Mouse (Mus musculus) frontal cortex, postnatal 36 days (tissue): Measurements from ENCODE around the gene Mef2a.

Experiments
- DNase-seq, 2 experiments: peaks; one replicate each; pipeline ENCODE4 v3.0.0; 2022; ENCODE audit warnings: low spot score in 2 of 2

Gene Mef2a

DNA sequence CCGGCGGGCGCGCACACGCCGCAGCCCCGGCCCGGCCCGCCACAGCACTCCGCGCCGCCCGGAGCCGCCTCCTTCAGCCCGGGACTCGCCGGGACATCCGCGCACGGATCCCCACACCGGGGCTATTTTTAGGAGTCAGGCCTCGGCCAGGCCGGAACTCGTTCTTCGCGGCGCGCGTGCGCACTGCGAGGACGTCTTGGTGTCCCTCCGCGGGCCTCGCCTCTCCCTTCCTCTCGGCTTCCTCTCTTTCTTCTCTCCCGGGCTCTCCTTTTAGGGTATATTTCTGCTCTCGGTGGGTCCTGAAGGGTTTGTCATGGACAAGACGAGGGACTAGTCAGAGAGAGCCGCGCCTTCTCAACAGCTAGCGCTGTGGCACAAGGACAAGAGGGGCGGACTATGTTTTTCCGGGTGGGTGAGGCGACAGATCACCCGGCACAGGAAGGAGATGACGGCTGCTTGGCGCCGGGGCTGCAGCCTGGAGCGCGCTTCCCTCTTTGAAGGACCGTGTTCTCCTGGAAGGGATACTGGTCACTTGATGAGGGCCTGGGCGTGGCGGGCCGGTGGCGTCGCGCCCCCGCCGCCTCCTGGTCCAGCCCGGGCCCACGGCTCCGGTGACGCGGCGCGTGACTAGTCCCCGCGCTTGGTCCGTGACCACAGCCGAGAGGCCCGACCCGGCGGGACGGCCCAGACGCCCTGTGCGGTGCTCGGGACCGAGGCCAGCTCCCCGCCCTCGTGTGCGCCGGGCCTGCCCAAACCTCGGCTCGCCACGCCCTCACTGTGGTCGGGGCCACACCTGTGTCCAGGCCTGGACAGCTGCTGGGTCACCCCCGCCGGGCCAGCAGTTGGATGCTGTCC, at the start of gene Mef2a:
Gene Mef2a, minus strand, starts transcription at position 130 of the 855 bp plus-strand sequence.
- peak; percentile 96 to 97 for DNase-seq

DNA sequence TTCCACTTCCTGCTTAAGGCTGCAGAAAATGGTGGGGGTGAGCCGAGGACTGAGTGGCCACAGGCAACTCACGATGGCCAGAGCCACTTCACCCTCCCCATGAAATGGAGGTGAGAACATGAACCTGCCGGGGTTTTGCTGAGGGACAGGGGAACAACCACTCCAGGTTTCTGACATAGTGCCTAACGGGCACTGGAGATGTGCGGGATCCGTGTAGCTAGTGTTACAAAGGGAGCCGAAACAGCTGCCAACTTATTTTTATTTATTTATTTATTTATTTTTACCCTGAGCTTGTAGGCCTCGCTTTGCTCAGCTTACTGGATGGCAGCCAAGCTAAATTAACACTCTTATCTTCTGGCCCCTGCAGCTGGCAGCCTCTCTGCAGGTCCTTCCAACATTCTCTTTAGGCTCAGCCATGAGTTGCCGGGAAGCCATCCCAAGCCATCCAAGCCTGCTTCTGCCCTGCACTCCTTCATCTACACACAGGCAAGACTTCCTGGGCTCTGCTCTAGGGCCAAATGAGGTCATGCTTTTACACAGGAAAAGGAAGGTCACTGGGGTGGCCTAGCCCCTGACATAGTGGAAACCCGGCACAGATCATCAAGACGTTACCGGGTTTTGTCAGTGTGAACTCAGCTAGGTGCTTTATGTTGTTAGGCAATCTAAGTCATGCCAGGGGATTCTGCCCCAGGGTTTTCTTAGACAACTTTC, 49.0 kb upstream of the Mef2a start:
- peak in 1 of 2 experiments; percentile 45 for DNase-seq

DNA sequence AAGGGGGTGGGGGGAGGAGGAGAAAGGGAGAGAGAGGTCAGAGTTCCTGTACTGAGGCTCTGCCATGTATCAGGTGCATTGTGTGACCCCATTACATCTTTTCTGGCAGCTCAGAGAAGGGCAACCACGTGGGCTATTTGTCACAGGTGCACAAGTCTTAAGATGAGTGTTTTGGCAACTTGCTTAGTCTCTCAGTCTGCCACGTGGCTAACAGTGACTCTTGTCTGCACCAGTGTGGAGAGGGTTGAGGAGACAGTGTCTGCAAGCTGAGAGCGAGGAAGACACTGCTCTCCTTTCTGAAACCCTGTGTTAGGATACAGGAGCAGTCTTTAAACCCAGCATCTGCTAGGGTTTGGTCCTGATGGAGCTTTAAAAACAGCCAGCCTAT, 48.4 kb upstream of the Mef2a start:
- DNase-seq: peak in 1 of 2 experiments; percentile 11

DNA sequence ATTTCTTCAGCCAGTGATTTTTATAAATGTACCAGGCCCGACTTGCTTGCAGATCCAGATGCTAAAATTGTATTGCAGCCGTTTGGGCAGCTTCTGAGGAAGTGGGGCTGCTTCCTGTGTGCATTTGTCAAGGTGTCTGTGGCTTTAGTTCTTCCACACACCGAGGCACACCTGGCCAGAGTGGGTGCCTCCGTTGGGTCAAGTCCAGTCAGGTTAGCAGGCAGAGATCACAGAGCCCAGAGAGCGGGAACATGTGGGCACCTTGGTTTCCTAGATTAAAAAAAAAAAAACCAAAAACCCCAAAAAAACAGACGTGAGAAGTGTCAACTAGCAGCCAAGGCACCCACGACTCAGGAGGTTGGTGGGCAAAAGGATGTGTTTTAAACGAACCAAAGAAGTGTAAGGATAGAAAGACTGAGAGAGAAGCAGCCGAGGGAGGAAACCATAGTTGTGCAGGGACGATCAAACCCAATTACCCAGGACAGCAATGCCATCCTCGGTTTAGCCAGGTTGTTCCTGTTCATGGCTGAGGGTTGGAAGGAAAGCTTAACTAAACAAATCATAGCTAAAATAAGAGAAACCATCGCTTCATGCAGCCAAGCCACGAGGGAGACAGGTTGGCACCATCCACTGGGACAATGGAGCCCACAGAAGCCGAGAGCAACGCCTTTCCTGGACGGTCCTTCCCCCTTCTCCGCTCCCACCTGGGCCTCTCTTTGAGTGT, 47.1 kb upstream of the Mef2a start:
- no peak for DNase-seq

DNA sequence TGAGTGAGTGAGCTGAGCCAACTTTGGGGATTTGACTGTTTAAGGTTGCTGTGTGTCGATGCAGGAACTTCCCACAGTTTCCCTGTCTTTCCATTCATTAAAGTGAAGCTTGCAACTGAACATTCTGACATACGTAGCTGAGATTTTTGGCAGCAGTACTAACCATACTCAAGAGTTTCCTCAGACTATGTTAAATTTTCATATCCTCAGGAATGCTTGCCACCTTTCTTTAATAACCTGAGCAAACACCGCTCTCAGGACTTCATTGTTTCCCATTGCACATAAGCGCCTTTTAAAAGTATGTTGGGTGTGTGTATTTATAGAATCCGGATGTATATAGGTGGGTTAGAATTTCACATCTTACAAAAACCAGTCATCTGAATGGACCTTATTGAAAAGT, 45.5 kb upstream of the Mef2a start:
- DNase-seq: no peak

DNA sequence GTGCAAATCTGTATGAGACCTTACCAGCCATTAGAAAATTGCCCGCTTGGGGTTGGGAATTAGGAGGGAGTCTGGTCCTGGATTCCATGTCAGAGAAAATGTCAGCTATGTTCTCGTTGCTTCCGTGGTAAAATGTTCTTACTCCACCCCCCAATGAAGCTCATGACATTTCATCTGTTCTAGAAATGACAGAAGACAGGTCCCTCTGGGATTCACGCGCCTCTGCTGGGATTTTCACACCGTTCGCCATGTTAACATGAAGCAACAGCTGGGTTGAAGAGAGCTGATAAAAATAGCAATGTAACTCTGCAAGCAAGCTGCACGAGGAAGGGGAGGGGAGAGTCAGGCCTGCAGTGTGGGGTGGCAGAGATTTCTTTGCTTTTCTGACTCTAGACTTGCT, 42.1 kb upstream of the Mef2a start:
- DNase-seq: peak; percentile 47 to 73

DNA sequence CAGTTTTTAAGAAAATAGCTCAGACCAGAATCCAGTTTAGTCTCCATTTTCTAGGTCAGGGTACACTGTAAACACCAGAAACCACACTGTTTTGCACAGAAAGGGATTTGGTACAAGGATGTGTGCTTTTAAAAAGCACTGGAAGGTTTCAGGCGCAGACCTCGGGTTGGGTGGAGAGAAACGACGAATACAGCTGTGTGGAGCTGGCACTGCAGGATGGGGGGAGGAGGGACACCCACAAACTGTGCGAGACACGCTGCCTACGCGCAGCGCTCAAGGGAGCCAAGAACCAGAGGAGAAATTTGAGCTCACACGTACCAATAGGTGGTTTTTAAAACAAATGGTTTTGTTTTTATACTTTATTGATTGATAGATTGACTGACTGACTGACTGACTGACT, 40.0 kb upstream of the Mef2a start:
- peak; percentile 52 to 59 for DNase-seq

DNA sequence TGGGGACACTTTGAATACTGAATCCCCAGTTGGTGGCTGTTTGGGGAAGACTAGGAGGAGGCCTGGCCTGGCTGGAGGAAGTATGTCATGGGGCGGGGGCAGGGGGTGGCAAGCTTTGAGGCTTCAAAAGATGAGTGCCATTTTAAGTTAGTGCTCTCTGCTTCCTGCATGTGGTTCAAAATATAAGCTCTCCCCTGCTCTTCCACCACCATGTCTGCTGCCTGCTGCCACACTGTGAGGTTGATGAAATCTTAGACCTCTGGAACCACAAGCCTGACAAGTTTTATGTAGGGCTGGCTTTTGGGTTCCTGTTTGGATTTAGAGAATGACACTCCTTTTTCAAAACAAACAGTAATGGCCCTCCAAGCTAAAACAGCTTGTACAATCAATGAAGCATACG, 34.4 kb upstream of the Mef2a start:
- no peak for DNase-seq

DNA sequence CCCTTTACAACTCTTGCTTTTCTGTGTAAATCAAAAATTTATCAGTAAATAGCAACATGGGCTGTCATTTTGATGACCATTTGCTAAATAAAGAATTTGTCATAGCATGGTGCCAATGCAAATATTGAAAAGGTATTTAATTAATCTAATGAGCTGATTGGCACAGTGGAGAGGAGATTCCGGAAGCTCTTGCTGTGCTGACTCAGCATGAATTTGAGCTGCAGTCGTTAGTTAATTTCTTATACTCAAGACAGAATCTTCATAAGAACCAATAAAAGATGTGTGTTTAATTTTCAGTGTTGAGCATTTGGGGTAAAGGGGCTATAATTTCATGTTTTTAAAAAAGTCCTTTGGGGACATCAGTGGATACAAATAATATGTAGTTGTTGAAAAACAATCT, 31.5 kb upstream of the Mef2a start:
- no peak for DNase-seq

DNA sequence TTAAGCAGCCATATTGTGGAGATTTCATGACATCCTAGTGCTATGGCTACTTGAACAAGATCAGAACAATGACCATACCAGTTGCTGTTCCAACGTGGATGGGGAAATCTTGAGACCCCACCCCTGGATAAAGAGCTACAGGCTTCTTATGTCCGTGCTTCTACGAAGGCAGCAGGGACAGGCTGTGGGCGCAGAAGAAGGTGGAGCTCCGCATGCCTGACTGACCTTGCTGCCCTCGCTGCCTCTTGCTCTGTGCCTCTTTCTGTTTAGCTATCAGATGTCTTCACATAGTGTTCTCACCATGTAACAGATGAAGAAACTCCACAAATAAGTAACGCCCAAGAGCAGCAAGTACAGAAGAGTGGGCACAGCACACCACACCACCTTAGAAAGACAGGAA, 29.7 kb upstream of the Mef2a start:
- no peak for DNase-seq

DNA sequence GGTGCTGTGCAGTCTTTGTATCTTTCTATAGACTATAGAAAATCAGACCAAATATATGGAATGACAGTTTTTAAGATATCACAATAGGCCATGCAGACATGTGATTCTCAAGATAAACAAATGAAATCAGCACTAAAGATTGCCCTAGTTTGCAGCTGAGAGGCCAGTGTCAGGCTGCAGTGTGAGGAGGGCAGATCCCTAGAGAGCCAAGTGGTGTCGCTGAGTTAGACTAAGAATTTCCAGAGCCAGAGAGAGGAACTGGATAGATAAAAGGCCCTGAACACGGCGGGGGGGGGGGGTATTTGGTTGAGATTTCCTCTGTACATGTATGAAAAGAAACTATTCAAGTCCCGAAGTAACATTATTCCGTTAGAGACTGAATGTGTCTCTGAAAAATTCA, 28.7 kb upstream of the Mef2a start:
- no peak for DNase-seq

DNA sequence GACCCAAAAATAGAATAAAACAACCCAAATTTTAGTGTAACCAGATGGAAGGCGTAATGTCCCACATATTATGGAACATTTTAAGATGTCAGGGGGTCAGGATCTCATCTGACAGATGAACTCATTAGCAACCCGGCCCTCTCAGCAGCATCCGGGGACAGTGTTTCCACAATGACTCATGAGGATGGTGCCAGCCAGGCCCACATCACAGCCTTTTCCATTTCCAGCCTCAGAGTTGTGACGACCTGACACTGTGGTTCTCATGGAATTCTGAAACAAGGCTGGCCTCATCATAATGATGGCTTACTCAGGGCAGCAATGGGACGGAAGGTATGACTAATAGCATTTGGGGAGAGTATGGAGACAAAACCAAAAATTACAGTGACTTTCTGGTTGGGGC, 18.1 kb upstream of the Mef2a start:
- DNase-seq: peak; percentile 23 to 31

DNA sequence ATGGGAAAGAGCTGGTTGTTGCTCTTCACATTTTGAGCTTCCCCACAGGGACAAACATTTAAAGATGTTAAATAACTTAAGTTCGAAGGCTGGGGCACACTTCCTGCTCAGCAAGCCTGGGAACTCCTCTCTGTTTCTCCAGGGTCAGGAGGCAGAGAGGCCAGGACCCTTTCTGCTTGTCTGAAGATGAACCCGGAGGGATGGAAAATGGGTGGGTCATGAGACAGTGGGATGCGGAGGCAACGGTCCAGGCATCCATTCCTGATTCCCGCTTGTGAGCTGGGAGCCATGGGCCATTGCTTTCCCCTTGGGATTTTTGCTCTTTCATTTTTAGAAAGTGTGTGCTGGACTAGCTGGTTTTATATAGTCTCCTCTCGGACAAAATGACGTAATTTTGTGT, 17.4 kb upstream of the Mef2a start:
- no peak for DNase-seq

DNA sequence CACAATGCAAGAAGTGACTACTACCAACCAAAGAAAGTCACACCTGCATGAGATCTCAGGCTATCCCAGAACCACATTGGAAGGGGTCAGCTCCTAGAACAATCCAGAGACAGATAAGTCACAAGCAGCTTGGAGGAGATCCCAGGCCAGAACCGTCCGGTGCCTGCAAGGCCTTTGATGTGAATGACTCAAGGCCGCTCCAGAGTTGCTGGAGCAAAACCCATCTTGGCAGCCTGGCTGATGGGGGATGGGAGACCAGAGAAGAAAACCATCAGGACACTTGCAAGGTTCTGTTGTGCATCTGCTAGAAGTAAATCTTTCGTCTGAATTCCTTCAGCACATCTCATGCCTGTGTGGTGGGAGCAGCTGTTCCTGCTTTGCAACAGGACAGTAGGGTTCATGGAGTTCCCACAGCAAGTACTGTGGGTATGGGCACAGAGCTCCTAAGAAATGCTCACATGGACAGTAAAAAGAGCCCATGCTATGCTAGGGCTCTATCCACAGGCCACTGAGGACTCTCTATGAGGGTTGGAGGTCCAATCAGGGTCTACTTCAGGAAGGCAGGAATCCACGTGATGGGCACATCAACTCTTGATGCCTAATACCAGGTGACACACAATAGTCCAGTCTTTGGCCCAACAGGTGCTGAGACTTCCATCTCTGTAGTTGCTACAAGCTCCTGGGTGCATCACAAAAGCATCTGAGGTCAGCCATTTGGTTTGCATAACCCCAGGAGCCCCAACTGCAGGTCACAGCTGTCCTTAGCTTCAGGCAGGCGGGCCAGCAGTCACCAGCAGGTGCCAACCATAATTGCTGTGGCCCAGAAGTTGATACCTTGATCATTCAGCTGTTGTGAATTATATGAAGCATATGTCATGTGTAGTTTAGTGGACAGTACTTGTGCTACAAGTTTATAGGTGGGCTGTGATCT, 12.5 kb upstream of the Mef2a start:
- DNase-seq: no peak

DNA sequence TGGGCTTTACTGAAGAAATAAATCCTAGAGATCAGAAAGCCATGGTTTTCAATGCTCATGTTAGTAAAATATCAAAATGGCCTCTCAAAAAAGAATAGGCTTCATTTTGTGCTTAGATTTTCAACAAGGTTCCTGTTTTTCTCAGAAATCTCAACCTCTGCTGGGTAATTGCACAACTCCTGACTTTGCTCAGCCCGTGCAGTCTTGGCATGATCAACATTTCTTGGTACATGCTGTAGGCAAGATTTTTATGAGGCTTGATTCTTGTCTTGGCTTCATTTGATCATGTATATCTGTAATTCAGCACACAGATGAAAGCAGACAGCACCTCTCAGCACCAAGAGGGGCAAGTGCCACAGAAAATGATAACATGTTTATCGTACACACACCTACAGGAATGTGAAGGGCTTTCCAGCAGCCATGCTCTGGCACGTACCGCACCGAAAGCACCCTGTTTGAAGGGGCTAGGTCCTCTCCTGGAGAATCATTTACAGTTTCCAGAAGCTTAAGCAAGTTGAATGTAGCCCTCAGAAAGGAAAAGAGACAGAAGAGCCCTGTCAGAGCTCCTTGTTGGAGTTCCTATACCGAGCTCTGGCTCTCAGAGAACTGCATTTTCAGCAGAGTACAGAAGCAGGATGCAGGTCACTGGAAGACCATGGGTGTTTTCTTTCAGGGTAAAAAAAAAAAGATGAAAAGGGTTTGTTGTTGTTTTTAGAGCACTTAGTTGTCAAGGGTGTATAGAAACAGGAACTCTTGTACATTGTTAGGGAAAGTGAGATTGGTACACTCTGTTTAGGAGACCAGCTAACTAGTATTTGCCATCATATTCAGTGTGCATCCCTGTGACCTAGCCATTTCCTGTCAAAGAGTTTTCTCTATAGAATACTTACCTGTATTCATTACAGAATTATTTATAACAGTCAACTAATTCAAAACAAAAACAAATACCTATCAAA, 7.8 kb upstream of the Mef2a start:
- DNase-seq: no peak

DNA sequence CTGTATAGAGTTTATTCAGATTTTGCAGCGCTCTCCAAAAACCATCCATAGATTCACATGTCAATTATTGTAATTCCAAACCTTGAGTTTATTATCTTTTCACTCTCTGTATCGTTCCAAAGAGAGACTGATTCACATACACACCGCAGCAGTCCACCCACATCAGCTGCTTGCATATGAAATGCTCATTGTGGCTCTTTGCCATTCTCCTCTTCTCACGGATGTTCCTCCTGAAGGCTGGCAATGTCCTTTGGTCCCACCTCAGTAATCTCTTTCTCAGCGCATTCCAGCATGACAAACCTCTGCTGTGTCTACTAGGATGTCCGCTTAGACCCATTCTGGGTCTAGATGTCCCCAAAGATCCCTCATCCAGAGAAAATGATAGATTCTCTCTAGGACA, 4.1 kb upstream of the Mef2a start:
- no peak for DNase-seq

DNA sequence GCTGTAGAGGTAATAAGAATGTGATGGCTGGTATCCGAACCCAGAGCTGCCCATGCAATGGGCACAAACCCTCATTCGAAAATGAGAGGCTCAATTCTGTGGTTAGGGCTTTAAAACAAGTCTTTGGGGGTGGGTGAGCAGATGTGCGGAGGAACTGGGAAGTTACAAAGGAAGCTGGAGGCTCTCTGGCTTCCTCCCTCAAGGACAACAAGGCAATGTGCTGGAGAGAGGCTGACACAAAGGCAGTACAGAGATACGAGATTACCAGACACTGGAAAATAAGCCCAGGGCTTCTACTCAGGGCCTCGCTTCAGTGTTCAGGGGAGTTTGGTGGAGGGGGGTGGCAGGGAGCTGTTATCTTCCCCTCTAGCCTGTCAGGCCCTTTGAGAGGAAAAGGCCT, 1.3 kb upstream of the Mef2a start:
- peak; percentile 17 to 31 for DNase-seq

DNA sequence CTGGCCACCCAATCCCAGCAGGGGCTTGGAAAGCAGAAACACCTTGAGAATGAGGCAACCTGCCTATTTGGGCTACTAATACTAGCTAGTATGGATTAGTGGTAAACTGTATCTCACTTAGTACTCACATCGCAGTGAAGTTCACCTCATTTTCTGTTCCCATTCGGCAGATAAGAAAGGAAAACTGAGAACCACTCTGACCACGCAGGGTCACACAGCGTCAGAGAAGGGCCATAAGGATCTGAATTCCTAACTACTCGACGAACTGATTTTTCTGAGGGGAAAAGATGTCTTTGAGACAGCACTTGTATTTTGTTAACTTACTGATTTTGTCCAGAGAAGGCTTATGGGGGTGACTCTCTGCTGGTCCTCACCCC, 914 bp upstream of the Mef2a start:
- DNase-seq: peak in 1 of 2 experiments; percentile 17

DNA sequence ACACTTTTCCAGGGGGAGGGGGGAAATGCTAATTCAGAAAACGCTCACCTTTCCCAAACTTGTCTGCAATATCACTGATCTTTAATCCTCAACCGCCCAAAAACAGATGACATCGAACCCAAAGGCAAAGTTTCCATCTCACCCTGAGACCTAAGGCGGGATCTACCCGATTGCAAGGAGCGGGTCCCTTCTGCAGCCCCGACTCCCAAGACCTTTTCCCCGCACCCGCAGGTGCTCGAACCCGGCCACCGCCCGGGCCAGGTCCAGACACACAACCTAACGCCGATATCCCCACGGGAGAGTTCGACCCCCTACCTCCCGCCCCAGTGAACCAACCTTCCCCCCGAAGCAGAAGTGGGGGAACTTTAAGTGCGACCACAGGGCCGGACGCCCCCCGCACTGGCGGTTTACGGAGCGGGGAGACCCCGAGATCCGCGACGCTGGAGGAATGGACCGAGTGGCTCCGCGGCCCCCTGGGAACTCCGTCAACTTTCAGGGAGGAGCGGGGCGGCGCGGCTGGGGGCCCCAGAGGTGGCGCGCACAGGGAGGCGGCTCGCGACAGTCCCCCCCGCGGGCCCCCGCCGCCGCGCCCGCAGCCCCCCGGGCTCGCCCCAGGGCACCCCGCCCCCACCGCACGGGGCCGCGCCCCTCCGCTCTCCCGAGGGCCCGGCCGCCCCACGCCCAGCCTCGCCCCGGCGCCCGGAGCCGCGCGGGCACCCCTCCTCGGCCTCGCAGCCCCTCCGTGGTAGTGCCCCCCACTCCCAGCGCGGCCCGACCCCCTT, 576 bp downstream of the Mef2a start:
- DNase-seq: peak in 1 of 2 experiments; percentile 18
